Mouse (Mus musculus) testis, adult 2 months (tissue): ENCODE measurements around the gene Ddx10.

ENCODE experiments used
- CTCF ChIP-seq: fragments of 200-500 bp; IDR thresholded peaks from 2 replicates; pipeline ENCODE4 v1.5.1; 2012; ENCODE audit warnings: low read depth, mild to moderate bottlenecking, inconsistent platforms, low read length, moderate library complexity; ENCODE audit not compliant: control insufficient read depth, insufficient read depth, insufficient replicate concordance
- POLR2A ChIP-seq: fragments of 200-500 bp; IDR thresholded peaks from 2 replicates; pipeline ENCODE4 v1.6.1; 2012; ENCODE audit warnings: low read depth, mild to moderate bottlenecking, inconsistent platforms, low read length, moderate library complexity; ENCODE audit not compliant: control insufficient read depth

GRCm38 (mm10) chr9:53140610-53141165, 107.2 kb downstream of the Ddx10 start:
- TF ChIP-seq CTCF (no peak), POLR2A (no peak)
